Mouse (Mus musculus) CH12.LX (cell line): Measurements from ENCODE around the gene Snw1. TPM values are rescaled to one million over a fixed set of nuclear protein-coding genes. Genes with fewer than 3 reads are reported as not detected.

ENCODE experiments used
- DNase-seq: peaks from one replicate; pipeline ENCODE4 v3.0.0-alpha.2; 2013; ENCODE audit errors: extremely low read depth
- H3K27ac ChIP-seq: 2 replicates; pipeline ENCODE4 v1.5.1; 2012; ENCODE audit warnings: low read depth, mild to moderate bottlenecking, control low read depth, moderate library complexity; ENCODE audit not compliant: insufficient read depth
- H3K27me3 ChIP-seq: replicated peaks from 2 replicates; pipeline ENCODE3; 2012; ENCODE audit warnings: inconsistent platforms
- H3K36me3 ChIP-seq, 2 experiments: replicated peaks in 1 of 2; 2 replicates each; pipeline versions ENCODE3 to v1.6.1; 2012; ENCODE audit warnings: inconsistent platforms in 1 of 2, low read length in 1 of 2, mild to moderate bottlenecking in 1 of 2, mixed read lengths in 1 of 2, moderate library complexity in 1 of 2; ENCODE audit not compliant: control insufficient read depth in 1 of 2, insufficient read depth in 1 of 2
- H3K4me1 ChIP-seq, 2 experiments: 2 replicates each; pipeline ENCODE4 v1.6.1; 2012; ENCODE audit warnings: inconsistent platforms in 1 of 2, moderate library complexity in 1 of 2; ENCODE audit not compliant: insufficient read depth in 2 of 2, control insufficient read depth in 1 of 2
- H3K4me2 ChIP-seq: 2 replicates; pipeline ENCODE4 v1.6.1; 2012; ENCODE audit warnings: low read depth, mild to moderate bottlenecking, control low read depth; ENCODE audit not compliant: poor library complexity, insufficient read depth, severe bottlenecking
- H3K4me3 ChIP-seq, 3 experiments: fragments of 150-350 bp in 1 of 3; sonication (generic) in 1 of 3; replicated peaks in 1 of 3; 2 replicates each; pipeline versions ENCODE3 to v1.5.1; 2011 to 2012; ENCODE audit warnings: low read depth in 2 of 3, low read length in 2 of 3, mild to moderate bottlenecking in 2 of 3, moderate library complexity in 2 of 3, control low read depth in 1 of 3, improper control_type of control experiment in 1 of 3, inconsistent platforms in 1 of 3, mixed read lengths in 1 of 3; ENCODE audit not compliant: poor library complexity in 1 of 3
- H3K79me2 ChIP-seq: replicated peaks from 2 replicates; pipeline ENCODE4 v1.6.1; 2012; ENCODE audit warnings: mild to moderate bottlenecking, moderate library complexity; ENCODE audit not compliant: control insufficient read depth, poor library complexity, insufficient read depth, severe bottlenecking; ENCODE audit errors: extremely low read depth
- H3K9ac ChIP-seq: 2 replicates; pipeline ENCODE4 v1.6.1; 2012; ENCODE audit warnings: low read depth, mild to moderate bottlenecking, control low read depth, moderate library complexity; ENCODE audit not compliant: insufficient read depth
- H3K9me3 ChIP-seq: replicated peaks from 2 replicates; pipeline ENCODE3; 2012; ENCODE audit warnings: low read length, inconsistent platforms, mixed read lengths
- BHLHE40 ChIP-seq: IDR thresholded peaks from 2 replicates; pipeline ENCODE4 v1.6.1; 2011; ENCODE audit warnings: mild to moderate bottlenecking, low read depth, low read length, improper control_type of control experiment
- CHD1 ChIP-seq: IDR thresholded peaks from 2 replicates; pipeline ENCODE4 v1.6.1; 2012; ENCODE audit warnings: low read depth, low read length, improper control_type of control experiment, inconsistent platforms
- KAT2A ChIP-seq: IDR thresholded peaks from 2 replicates; pipeline ENCODE4 v1.6.1; 2012; ENCODE audit warnings: low read length, improper control_type of control experiment, inconsistent platforms; ENCODE audit not compliant: insufficient replicate concordance
- MAZ ChIP-seq: IDR thresholded peaks from 2 replicates; pipeline ENCODE4 v1.6.1; 2012; ENCODE audit warnings: low read depth, mild to moderate bottlenecking, inconsistent platforms, low read length, improper control_type of control experiment, moderate library complexity
- NELFE ChIP-seq: IDR thresholded peaks from 2 replicates; pipeline ENCODE4 v1.6.1; 2011; ENCODE audit warnings: low read depth, low read length, improper control_type of control experiment
- PAX5 ChIP-seq: IDR thresholded peaks from 2 replicates; pipeline ENCODE4 v1.6.1; 2012; ENCODE audit warnings: low read length, inconsistent platforms, mixed read lengths
- RAD21 ChIP-seq: IDR thresholded peaks from 2 replicates; pipeline ENCODE4 v1.6.1; 2011; ENCODE audit warnings: low read depth, mild to moderate bottlenecking, low read length, improper control_type of control experiment, moderate library complexity
- SIN3A ChIP-seq: IDR thresholded peaks from 2 replicates; pipeline ENCODE4 v1.6.1; 2012; ENCODE audit warnings: low read length, improper control_type of control experiment, inconsistent platforms
- SMC3 ChIP-seq: IDR thresholded peaks from 2 replicates; pipeline ENCODE4 v1.6.1; 2011; ENCODE audit warnings: low read depth, low read length, improper control_type of control experiment
- UBTF ChIP-seq: IDR thresholded peaks from 2 replicates; pipeline ENCODE4 v1.6.1; 2012; ENCODE audit warnings: low read depth, mild to moderate bottlenecking, inconsistent platforms, low read length, improper control_type of control experiment, moderate library complexity
- USF1 ChIP-seq: IDR thresholded peaks from 2 replicates; pipeline ENCODE4 v1.6.1; 2014; ENCODE audit warnings: low read depth, mild to moderate bottlenecking, inconsistent platforms, low read length, improper control_type of control experiment
- dilution Hi-C: fragments of 300-500 bp; cut with MboI; formaldehyde crosslinking; loops from 2 replicates; pipeline ENCODE4 v1.14.3; 2020; ENCODE audit warnings: low sequenced_read_pairs; ENCODE audit not compliant: extremely low pct_unique_long_range_greater_than_20kb, extremely low pct_ligation_motif_present
- in situ Hi-C: fragments of 300-500 bp; cut with MboI; formaldehyde crosslinking; loops from 3 replicates; pipeline ENCODE4 v1.14.3; 2019; ENCODE audit warnings: low sequenced_read_pairs, low pct_ligation_motif_present, low pct_unique_long_range_greater_than_20kb, mixed read lengths
- polyA plus RNA-seq: library from polyadenylated mRNA; unstranded; fragments of >175 nt; gene quantifications from 2 replicates; pipeline ENCODE4 v1.2.1, GENCODE M21; 2012; ENCODE audit warnings: low read depth; ENCODE audit not compliant: insufficient read length
- total RNA-seq, 2 experiments: library from RNA; depleted of rRNA; stranded (reverse); fragments of 300-350 nt in 1 of 2; fragments of >200 nt in 1 of 2; gene quantifications; 2 replicates each; pipeline ENCODE4 v1.2.3; 2012 to 2014

The Snw1 gene
- total and polyA plus RNA-seq, 3 experiments: 78.0 to 116 (median 96.8) TPM

- dilution Hi-C loops: no loop called here
- Histone ChIP-seq H3K36me3 (peaks cover 1 to 5% of the 10 kb centered on the region in 2 experiments), H3K4me1 (peaks cover 5 to 14% of the 10 kb centered on the region in 2 experiments; a peak in 3 of 4 replicates), H3K4me3 (no peak overlapping the region), H3K9me3 (no peaks in the 10 kb centered on the region), H3K9ac (no peak overlapping the region), H3K27ac (no peak overlapping the region), H3K79me2 (peaks cover 22% of the 10 kb centered on the region), H3K27me3 (no peaks in the 10 kb centered on the region), H3K4me2 (no peak overlapping the region)
- TF ChIP-seq PAX5: no peak
- no peak for TF ChIP-seq BHLHE40
- no peak for TF ChIP-seq KAT2A
- TF ChIP-seq SMC3: no peak
- TF ChIP-seq NELFE: no peak
- no peak for TF ChIP-seq SIN3A
- no peak for TF ChIP-seq USF1
- no peak for TF ChIP-seq UBTF
- TF ChIP-seq MAZ: no peak
- DNase-seq: no peak
- in situ Hi-C loops: no loop called here
Measured at GRCm38 (mm10) chr12:87474756-87475155, 2.7 kb upstream of the Snw1 start.

DNA sequence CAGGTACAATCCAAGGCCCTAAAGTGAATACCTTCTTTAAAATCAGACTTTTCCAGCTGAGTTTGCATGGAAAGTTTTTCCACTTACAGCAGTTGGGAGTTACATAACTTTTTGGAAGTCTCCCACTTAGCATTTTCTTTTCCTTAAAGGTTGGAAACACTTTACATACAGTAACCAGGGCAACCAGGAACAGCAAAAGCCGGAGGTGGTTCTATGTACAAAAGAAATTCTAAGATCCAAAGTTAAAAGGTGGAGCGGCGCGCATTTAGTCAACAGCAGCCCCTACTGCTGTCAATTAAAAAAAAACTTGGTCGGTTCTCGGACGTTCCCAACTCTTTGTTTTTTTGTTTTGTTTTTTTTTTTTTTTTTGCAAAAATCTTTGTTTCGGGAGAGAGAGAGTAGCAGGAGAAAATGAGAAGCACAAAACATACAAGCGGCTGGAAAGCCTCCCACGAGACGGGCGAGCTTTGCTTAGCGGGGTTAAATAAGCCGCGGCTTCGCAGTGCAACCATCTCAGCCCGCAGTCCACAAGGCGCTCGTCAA lies 582 bp downstream of the Snw1 start:
- H3K4me2 ChIP-seq: peak overlapping the region; percentile 88
- TF ChIP-seq CHD1 (peak; percentile 91; the same call in 1 of the 2 replicates), RAD21 (no peak)
- peaks cover 5 to 22% of the 10 kb centered on the region in 2 experiments; a peak in 3 of 4 replicates for H3K4me1 ChIP-seq
- DNase-seq: no peak
- peaks cover 18 to 27% of the 10 kb centered on the region in 2 experiments for H3K36me3 ChIP-seq
- no peaks in the 10 kb centered on the region for H3K9me3 ChIP-seq
- in situ Hi-C loops (no loop called here), dilution Hi-C loops (no loop called here)
- peak overlapping the region; percentile 36; the same call in 1 of the 2 replicates for H3K27ac ChIP-seq
- peak overlapping the region; percentile 98 for H3K9ac ChIP-seq
- no peaks in the 10 kb centered on the region for H3K27me3 ChIP-seq
- H3K79me2 ChIP-seq: peaks cover 49% of the 10 kb centered on the region
- peak overlapping the region; percentile 83 to 96 (median 86) for H3K4me3 ChIP-seq
